Mouse (Mus musculus) megakaryocyte, adult 5-6 weeks (primary cell): ENCODE results near the gene Acox2. TPM values are rescaled to one million over a fixed set of nuclear protein-coding genes. Genes with fewer than 3 reads are reported as not detected.

ENCODE experiments used
- ATAC-seq: 2 replicates; pipeline ENCODE4 v1.8.0; 2016; ENCODE audit warnings: mild to moderate bottlenecking, inconsistent platforms; ENCODE audit not compliant: poor library complexity, severe bottlenecking
- total RNA-seq, 2 experiments: library from RNA; stranded (forward) in 1 of 2; stranded (reverse) in 1 of 2; fragments of 153-499, 151-499 nt in 1 of 2; fragments of 221-1000, 200-1000 nt in 1 of 2; gene quantifications; 2 replicates each; pipeline versions ENCODE4 v1.2.3 to v1.2.4; 2015 to 2017

Acox2 gene
- total RNA-seq, 2 experiments from 2014 or later, result not detected

GRCm38 (mm10) chr14:8215208-8215778, 43.9 kb downstream of the Acox2 start:
- no peak for ATAC-seq

GRCm38 (mm10) chr14:8214299-8215207, 44.6 kb downstream of the Acox2 start:
- ATAC-seq, result peak; percentile 33

GRCm38 (mm10) chr14:8213803-8214224, 45.3 kb downstream of the Acox2 start, which contains the start of gene Kctd6:
Gene Kctd6 (plus strand): TSS chr14:8214140.
- peak; percentile 97 for ATAC-seq

GRCm38 (mm10) chr14:8212996-8213395, 46.2 kb downstream of the Acox2 start:
- no peak for ATAC-seq

- ATAC-seq, result no peak
Measured at GRCm38 (mm10) chr14:8209896-8210295, 49.3 kb downstream of the Acox2 start.

GRCm38 (mm10) chr14:8208876-8209275, 50.3 kb downstream of the Acox2 start:
- ATAC-seq, result no peak

GRCm38 (mm10) chr14:8207543-8207942, 51.6 kb downstream of the Acox2 start:
- ATAC-seq, result no peak

GRCm38 (mm10) chr14:8207105-8207504, 52.0 kb downstream of the Acox2 start:
- ATAC-seq, result no peak

- ATAC-seq, result no peak
Measured at GRCm38 (mm10) chr14:8206179-8206910, 52.8 kb downstream of the Acox2 start.

- ATAC-seq, result no peak
Measured at GRCm38 (mm10) chr14:8201715-8202114, 57.4 kb downstream of the Acox2 start.

- ATAC-seq, result no peak
Measured at GRCm38 (mm10) chr14:8200769-8201168, 58.4 kb downstream of the Acox2 start.

- no peak for ATAC-seq
Measured at GRCm38 (mm10) chr14:8192727-8193126, 66.4 kb downstream of the Acox2 start.

- no peak for ATAC-seq
Measured at GRCm38 (mm10) chr14:8191331-8191965, 67.7 kb downstream of the Acox2 start.

- ATAC-seq, result no peak
Measured at GRCm38 (mm10) chr14:8190556-8190955, 68.6 kb downstream of the Acox2 start.

- ATAC-seq, result no peak
Measured at GRCm38 (mm10) chr14:8186278-8187045, 72.7 kb downstream of the Acox2 start.

GRCm38 (mm10) chr14:8183330-8183729, 75.8 kb downstream of the Acox2 start:
- ATAC-seq, result 0 out of 2 replicates have a peak, but pooled peaks have one; percentile 33

- ATAC-seq, result no peak
Measured at GRCm38 (mm10) chr14:8180371-8181035, 78.7 kb downstream of the Acox2 start.

- ATAC-seq, result no peak
Measured at GRCm38 (mm10) chr14:8176251-8176650, 82.9 kb downstream of the Acox2 start.
